Mouse (Mus musculus): ENCODE measurements around the gene Ubqln2.

Ubqln2 gene

GRCm38 (mm10) chrX:153497688-153498516 lies at the start of gene Ubqln2:
Gene Ubqln2 (plus strand): TSS chrX:153498227.
- peak; percentile 89 for DNase-seq (ENCODE audit: low read depth, low spot score)

- DNase-seq (ENCODE audit: low read depth, low spot score), result no peak
These were observed 46.1 kb upstream of the Ubqln2 start for GRCm38 (mm10) chrX:153451946-153452345.

- DNase-seq (ENCODE audit: low read depth, low spot score), result no peak
These were observed 21.2 kb upstream of the Ubqln2 start for GRCm38 (mm10) chrX:153476760-153477248.

- DNase-seq (ENCODE audit: low read depth, low spot score), result no peak
These were observed 5.7 kb upstream of the Ubqln2 start for GRCm38 (mm10) chrX:153492326-153492725.

GRCm38 (mm10) chrX:153498665-153499293 lies 752 bp downstream of the Ubqln2 start:
- peak; percentile 13 for DNase-seq (ENCODE audit: low read depth, low spot score)

- peak; percentile 6 for DNase-seq (ENCODE audit: low read depth, low spot score)
These were observed 1.4 kb downstream of the Ubqln2 start for GRCm38 (mm10) chrX:153499294-153500046.

- peak; percentile 6 for DNase-seq (ENCODE audit: low read depth, low spot score)
These were observed 2.0 kb downstream of the Ubqln2 start for GRCm38 (mm10) chrX:153500047-153500345.

GRCm38 (mm10) chrX:153505954-153506353 lies 7.9 kb downstream of the Ubqln2 start:
- DNase-seq (ENCODE audit: low read depth, low spot score), result peak; percentile 12

GRCm38 (mm10) chrX:153515491-153515890 lies 17.5 kb downstream of the Ubqln2 start:
- no peak for DNase-seq (ENCODE audit: low read depth, low spot score)

- peak; percentile 14 for DNase-seq (ENCODE audit: low read depth, low spot score)
These were observed 30.4 kb downstream of the Ubqln2 start for GRCm38 (mm10) chrX:153528399-153528798.
